Mouse (Mus musculus) B cell, adult 2 months (primary cell): ENCODE data around the gene Emg1.
A peak's percentile ranks its signal among the peaks of the same experiment; 100 is the strongest.

ENCODE experiments used
- DNase-seq, 2 experiments: peaks; one replicate each; pipeline ENCODE4 v3.0.0; 2022

The Emg1 gene

DNA sequence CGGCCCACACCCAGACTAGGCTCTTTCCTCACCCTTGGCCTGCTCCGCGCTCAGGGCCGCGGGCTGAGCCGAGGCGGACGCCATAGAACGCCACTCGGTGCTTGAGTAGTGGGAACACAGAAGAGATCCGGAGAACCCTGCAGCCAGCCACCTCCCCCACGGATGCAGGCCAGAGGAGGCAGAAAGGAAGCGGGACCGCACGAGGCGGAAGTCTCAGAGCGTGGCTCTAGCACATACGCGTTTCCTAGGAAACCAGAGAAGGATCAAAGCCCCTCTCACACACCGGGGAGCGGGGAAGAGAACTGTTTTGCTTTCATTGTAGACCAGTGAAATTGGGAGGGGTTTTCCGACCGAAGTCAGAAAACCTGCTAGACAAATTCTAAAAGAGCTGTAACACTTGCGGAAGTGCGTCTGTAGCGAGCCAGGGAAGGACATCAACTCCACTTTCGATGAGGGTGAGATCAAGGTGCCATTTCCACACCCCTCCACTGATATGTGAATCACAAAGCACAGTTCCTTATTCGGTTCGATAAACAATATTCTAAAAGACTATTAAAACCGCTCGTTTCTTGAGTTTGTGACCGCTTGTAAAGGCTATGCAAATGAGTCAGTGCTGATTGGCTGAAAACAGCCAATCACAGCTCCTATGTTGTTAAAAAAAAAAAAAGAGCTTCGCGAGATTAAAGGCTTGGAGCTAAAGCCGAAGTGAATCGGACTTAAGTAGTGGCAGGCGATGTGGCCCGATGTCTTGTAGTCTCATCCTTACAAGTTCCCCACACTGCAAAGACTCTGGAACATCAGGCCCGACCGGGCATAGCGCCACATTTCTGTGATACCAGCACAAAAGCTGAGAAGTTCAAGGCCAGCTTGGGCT lies 29.1 kb upstream of the Emg1 start, which contains the start of gene Grcc10:
Gene Grcc10, minus strand, starts transcription at position 487 of the 874 bp plus-strand sequence.
- peak; percentile 86 to 87 for DNase-seq

- peak; percentile 62 to 72 for DNase-seq
Measured at GRCm38 (mm10) chr6:124740211-124740887, 28.4 kb upstream of the Emg1 start.

DNA sequence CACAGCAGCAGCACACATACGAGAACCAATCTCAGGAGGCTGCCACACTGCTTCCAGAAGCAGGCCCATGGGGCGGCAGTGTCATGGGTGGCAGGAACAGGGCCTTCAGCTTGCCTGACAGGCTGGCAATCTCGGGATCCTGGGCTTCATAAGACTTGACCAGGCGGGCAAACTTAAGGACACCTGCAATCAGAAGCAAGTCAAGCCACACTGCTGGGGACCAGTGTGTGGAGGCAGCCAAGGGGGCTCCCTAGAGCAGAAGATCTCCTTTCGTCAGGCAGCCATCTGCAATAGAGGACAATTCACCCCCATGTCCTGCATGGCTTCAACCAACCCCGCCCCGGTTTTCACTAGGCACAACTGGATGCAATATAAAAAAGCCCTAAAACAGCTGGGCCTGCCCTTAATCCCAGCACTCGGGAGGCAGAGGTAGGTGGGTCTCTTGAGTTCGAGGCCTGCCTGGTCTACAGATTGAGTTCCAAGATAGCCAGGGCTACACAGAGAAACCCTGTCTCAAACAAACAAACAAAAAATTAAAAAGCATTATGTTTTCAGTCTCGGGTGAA lies 27.3 kb upstream of the Emg1 start:
- no peak for DNase-seq

GRCm38 (mm10) chr6:124738511-124739023 lies 26.6 kb upstream of the Emg1 start, which contains the start of gene Ptpn6:
Gene Ptpn6, minus strand, starts transcription at chr6:124738714.
- no peak for DNase-seq

DNA sequence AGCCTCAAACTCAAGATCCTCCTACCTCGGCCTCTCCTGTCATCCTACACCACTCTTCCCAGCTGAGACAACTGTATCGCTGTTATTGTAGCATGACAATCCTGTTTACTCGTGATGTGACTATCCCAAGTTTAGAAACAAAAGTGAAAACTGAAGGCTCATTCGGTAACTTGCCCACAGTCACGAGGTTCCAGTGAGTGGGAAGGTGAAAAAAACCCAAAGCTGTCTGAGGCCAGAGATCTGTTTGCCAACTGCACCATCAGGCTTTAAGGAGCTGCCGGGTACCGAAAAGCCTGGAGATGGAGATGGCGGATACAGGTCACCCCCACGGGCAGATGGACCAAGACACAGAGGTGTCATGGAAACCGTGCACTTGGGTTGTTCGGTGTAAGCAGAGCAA lies 25.1 kb upstream of the Emg1 start:
- no peak for DNase-seq

GRCm38 (mm10) chr6:124734417-124734816 lies 22.4 kb upstream of the Emg1 start:
- no peak for DNase-seq

- peak; percentile 87 to 90 for DNase-seq
Measured at GRCm38 (mm10) chr6:124732476-124733370, 20.7 kb upstream of the Emg1 start.

GRCm38 (mm10) chr6:124731038-124731437 lies 19.1 kb upstream of the Emg1 start:
- no peak for DNase-seq

DNA sequence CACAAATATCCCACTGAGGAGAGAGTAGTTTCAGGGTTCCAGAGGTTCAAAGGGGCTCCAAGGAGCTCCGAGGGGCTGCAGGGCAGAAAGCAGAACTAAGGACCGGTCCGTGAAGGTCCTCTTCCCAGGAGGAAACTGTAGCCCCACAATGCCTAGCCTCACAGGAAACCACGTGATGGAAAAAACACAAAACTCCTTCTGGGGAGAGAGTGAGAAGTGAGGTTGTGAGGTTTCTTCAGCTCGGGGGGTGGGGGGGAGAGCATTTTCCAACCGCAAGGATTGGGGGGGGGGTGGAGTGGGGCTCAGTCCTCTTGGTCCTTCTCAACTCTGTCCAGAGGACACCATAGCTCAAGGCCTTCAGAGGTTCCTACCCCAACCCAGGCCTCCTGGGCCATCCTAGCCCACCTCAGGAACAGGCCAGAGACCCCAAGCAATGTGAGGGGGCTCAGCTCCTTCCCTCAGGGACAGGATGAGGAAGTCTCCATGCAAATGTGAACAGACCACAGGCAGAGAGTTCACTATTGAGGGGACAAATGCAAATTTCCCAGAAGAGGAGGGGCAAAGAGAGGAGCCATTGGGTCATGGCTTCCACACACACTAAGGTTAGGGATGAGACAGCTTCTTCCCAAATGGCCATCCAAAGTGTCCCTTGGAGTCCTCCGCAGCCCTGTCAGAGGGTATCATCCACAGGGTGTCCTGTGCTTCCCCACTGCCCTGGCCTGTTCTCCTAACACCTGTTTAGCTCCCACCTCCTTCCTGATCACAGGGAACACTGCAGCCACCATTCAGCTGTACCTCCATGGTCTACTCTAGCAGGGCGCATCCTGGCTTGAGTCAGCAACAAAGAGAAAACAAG lies 18.1 kb upstream of the Emg1 start:
- peak; percentile 71 to 73 for DNase-seq

GRCm38 (mm10) chr6:124728621-124729020 lies 16.6 kb upstream of the Emg1 start:
- DNase-seq, result no peak

DNA sequence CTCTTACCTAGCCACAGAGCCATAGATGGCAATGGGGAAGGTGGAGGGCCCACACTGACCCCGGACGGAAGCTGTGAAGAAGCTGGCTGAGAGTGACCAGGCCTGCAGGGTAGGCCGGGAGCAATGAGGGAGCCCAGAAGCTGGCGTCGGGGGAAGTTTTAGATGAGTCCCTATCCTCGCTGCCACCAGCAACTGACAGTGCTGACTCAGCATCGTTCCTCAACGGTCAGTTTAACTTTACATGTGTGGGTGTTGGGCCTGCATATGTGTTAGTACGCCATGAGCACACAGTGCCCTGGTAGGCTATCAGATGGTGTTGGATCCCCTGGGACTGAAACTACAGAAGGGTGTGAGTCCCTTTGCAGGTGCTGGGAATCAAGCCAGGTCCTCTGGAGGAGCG lies 12.5 kb upstream of the Emg1 start:
- DNase-seq, result no peak

- peak; percentile 65 to 66 for DNase-seq
Measured at GRCm38 (mm10) chr6:124723541-124723940, 11.6 kb upstream of the Emg1 start.

DNA sequence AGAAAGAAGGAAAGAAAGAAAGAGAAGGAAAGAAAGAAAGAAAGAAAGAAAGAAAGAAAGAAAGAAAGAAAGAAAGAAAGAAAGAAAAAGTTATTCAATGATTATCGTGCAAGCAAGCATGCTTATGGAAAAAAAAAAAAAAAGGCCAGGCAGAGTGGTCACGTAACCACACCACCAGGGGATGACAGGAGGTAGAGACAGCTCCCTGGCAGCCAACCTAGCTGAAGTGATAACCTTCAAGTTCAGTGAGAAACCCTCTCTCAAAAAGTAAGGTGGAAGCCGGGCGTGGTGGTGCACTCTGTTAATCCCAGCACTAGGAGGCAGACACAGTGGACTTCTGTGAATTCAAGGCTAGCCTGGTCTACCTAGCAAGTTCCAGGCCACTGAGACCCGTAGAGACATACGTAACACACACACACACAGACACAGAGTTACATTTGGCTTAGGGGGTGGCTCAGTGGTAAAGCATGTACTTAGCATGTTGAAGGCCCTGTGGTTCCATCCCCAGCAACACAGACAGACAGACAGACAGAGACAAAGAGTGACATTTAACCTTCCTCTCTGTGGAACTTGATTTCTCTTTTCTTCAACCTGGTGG lies 11.0 kb upstream of the Emg1 start:
- DNase-seq, result peak; percentile 33 to 37

- DNase-seq, result peak; percentile 72 to 74
Measured at GRCm38 (mm10) chr6:124720904-124721303, 8.9 kb upstream of the Emg1 start.

- no peak for DNase-seq
Measured at GRCm38 (mm10) chr6:124719354-124719978, 7.5 kb upstream of the Emg1 start.

GRCm38 (mm10) chr6:124718703-124719102 lies 6.7 kb upstream of the Emg1 start:
- DNase-seq, result no peak

DNA sequence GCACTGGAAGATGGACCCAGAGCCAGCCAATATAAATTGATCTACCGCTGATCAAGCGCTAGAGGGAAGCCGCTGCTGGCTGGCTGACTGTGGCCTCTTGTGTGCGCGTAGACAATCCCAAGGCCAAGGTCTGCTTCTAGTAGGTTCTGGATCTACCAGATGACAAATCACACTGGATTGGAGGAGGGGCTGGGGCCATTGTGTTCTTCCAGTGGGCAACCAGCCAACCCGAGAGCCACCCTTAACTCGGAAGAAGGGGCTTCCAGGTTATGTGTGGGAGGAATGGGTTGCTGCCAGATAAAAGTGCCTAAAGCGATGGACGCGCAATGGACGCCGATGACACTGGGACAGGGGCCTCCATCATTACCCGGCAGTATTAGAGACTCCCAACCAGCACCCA lies 6.0 kb upstream of the Emg1 start:
- no peak for DNase-seq

DNA sequence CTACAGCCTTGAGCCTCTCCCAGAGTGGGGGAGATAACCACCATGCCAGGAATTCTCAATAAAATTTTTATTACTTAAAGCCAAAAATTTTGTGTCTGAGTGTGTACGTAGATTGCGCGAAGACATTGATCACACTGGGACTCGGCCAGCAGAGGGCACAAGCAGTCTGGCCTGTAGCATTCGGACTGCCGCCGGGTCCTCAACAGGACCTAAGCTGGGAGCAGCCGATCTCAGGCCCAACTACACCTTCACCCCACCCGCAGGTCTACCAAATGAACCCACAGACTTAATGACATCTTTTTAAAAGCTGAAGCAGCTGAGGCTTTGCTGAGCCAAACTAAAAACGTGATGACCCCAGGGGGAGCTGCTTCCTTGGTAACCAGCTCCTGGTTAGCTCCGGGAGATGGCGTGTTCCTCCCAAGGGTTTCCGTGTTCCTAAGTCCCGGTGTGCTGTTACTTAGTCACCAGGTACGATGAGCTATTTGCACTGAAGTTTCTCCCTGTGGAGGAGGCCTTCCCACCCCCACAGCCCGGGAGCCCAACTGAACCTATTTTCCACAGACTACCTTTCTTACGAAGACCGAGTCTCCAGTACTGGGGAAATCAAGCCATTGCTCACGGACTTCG lies 5.0 kb upstream of the Emg1 start:
- peak; percentile 71 for DNase-seq

- no peak for DNase-seq
Measured at GRCm38 (mm10) chr6:124712918-124713317, 940 bp upstream of the Emg1 start.
